Mouse (Mus musculus) megakaryocyte, embryonic 14.5 days (primary cell): ENCODE data around the gene Trpc5.

Experiments used
- FLI1 ChIP-seq: IDR thresholded peaks from 2 replicates; pipeline ENCODE4 v1.6.1; 2012; ENCODE audit warnings: low read length, inconsistent platforms, mixed read lengths
- GATA1 ChIP-seq: IDR thresholded peaks from 3 replicates; pipeline ENCODE4 v1.6.1; 2012; ENCODE audit warnings: mixed read lengths, low read length, inconsistent platforms, borderline replicate concordance

GRCm38 (mm10) chrX:144688142-144688206 lies at the start of gene Trpc5:
- TF ChIP-seq GATA1 (no peak), FLI1 (no peak)
